Mouse (Mus musculus): ENCODE data around the gene Oprm1.
"Not testable (repeated sequence)": the region's sequence is repeated elsewhere in the genome, so short reads cannot be mapped to it uniquely, and the experiment has no call there.

Oprm1 gene

GRCm38 (mm10) chr10:6758206-6758605 lies at the start of gene Oprm1:
Gene Oprm1 (plus strand): TSS chr10:6758506.
- no peak for DNase-seq (ENCODE audit: low spot score in 2 of 2)

GRCm38 (mm10) chr10:6717181-6717948 lies 40.9 kb upstream of the Oprm1 start:
- no peak for DNase-seq (ENCODE audit: low spot score in 2 of 2)

DNA sequence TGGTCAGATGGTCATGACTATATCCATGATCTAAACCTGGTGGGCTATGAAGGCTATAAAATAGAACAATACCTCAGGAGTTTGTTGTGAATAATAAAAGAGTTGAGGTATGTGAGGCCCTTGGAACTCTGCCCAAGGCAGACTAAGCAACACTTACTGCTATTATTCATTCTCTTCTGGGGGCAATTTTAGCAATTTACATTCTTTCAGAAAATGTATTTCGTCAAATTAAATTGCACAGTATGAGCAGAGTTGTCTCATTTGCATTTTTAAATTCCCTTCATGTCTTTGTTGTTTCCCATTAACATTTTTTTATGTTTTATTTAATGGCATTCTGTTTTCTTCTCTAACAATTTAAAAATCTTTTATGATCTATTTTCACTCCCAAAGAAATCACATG lies 34.5 kb upstream of the Oprm1 start:
- no peak for DNase-seq (ENCODE audit: low spot score in 2 of 2)

DNA sequence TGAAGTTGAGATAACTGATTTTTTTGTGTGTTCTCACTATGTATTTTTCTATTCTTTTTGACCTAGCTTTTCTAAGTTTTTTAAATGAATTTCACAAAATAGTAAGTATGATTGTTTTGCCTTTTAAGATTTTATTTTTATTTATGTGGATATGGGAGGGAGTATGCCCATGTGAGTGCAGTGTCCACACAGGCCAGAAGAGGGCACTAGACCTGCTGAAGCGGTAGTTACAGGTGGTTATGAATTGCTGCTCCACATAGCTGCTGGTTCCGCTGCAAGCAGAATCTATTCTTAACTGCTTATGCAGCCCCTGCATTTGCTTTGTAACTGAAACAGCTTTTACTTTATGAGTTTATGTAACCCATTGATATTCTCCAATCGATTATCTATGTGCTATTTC lies 29.8 kb upstream of the Oprm1 start:
- no peak for DNase-seq (ENCODE audit: low spot score in 2 of 2)

DNA sequence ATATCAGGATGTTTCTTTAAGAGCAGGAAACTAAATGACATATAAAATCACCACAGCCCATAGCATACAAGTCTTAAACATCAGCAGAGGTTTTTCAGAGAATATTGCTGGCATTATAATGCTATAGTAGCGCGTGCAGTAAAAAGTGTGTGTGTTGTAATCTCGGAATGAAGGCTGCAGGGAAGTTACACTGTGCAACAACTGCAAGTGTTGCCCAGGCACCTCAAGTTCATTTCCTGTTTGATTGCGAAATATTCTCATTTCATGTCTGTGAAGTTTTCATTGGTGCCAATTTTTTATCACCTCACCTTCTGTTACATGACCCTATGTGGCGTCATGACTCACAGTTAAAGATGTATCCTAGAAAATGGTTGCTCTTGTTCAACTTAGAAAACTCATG lies 4.9 kb upstream of the Oprm1 start:
- no peak for DNase-seq (ENCODE audit: low spot score in 2 of 2)

DNA sequence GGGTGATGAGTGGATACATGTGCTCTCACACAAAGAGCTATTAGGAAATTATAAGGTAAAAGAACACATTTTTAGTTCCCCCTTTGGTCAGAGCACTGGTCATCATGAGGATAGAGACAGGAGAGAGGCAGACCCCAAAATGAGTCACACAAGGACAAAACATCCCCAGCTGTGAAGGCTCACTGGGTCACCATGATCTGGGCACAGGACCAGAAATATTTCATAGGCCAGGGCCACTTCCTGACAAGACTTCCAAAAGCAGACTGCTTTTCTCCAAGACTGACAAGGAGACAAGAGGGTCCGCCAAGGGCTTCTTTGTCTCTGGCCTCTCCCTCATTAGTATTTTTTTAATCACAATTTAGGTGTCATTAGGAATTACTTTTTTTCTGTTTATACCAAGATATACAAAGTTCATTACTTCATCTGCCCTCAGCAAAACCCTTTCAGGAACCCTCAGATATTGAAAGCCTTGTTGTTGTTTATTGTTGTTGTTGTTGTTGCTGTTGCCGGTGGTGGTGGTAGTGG lies 3.0 kb downstream of the Oprm1 start, which contains the start of gene Gm10945:
TSS of gene Gm10945 (minus strand) at position 475 of the 525 bp plus-strand sequence.
- DNase-seq (ENCODE audit: low spot score in 2 of 2), result no peak

- DNase-seq (ENCODE audit: low spot score in 2 of 2), result no peak
Measured at GRCm38 (mm10) chr10:6788517-6789237, 30.4 kb downstream of the Oprm1 start.

GRCm38 (mm10) chr10:6790226-6790625 lies 31.9 kb downstream of the Oprm1 start:
- no peak for DNase-seq (ENCODE audit: low spot score in 2 of 2)

DNA sequence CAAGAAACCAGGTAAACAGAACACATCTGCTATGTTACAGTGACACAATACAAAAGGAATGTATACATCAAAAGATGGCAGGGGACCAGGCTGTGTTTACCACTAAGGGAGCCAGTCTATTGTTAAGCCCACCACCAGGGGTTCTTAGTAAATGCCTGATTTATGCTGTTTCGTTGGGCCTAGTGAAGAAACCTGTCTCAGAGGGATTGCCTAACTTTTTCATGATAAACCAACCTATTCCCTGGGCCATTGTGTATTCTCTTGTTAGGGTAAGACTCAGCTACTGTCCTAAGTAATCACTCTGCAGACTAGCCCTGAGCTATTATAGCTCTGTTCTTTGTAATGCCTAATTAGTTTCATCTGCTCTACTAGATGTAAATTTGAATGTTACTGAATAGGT lies 62.3 kb downstream of the Oprm1 start:
- DNase-seq (ENCODE audit: low spot score in 2 of 2), result no peak

GRCm38 (mm10) chr10:6842225-6842624 lies 83.9 kb downstream of the Oprm1 start:
- DNase-seq (ENCODE audit: low spot score in 2 of 2), result no peak

DNA sequence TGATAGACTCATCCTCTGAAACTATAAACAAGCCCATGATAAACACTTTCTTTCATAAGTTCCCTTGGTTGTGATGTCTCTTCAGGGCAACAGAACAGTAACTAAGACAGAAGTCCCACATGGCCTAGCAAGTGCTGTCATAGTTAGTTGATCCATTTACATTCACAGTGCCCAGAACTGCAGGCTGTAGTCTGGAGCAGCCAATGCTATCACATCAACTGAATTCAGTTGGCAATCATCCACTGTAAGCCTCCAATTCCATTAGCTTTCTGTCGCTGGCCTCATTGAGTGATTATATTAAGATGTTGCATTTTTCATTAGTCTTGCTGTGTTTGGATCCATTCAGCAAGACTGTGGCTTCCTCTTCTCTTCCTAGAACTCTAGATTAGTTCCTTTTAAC lies 88.0 kb downstream of the Oprm1 start:
- no peak for DNase-seq (ENCODE audit: low spot score in 2 of 2)

- DNase-seq (ENCODE audit: low spot score in 2 of 2), result no peak
Measured at GRCm38 (mm10) chr10:6848162-6848754, 90.0 kb downstream of the Oprm1 start.

DNA sequence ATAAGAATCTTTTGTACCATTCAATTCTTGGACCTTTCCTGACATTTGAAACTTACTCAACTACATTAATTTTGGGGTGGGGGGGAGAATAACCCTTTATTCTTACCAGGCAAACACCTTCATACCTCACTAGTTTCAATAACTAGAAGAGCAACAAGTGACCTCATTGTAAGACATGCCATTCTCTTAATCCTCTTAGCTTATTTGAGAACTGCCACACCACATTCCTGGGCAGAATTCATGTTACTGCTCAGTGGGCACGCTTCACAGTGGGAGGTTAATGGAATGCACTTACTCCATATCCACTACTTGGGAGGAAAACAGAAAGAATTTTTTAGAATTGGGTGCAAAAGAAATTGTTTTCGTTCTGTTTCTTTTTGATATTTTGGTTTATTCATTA lies 90.5 kb downstream of the Oprm1 start:
- DNase-seq (ENCODE audit: low spot score in 2 of 2), result no peak

- DNase-seq (ENCODE audit: low spot score in 2 of 2), result no peak
Measured at GRCm38 (mm10) chr10:6855812-6856211, 97.5 kb downstream of the Oprm1 start.

DNA sequence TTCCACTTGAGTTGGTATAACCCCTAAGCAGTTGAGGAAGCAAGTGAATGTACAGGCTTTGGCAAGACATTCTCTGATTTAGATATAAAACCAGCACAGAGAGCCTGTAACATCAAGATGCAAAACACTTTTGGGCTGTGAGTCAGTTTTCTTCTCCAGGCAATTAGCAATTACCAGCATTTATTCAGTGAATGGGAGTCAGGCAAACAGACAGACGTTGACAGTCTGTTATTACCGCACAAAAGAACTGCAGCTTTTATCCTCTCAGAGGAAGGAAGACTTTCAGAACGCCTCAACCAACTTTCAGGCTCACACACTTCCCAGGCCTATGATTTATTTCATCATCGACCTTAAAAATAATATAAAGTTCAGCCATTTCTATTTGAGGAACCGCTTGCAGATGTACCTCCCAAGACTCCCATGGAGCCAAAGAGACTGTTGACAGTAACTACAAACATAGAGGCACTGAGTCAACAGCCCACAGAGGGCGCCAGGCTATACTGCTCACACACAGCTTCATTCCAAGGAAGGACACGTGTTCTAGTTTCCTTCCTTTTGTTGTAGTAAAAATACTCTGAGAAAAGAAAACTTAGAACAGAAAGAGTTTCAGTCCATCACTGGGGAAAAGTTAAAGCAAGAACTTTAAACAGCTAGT lies 113.2 kb downstream of the Oprm1 start:
- no peak for DNase-seq (ENCODE audit: low spot score in 2 of 2)

DNA sequence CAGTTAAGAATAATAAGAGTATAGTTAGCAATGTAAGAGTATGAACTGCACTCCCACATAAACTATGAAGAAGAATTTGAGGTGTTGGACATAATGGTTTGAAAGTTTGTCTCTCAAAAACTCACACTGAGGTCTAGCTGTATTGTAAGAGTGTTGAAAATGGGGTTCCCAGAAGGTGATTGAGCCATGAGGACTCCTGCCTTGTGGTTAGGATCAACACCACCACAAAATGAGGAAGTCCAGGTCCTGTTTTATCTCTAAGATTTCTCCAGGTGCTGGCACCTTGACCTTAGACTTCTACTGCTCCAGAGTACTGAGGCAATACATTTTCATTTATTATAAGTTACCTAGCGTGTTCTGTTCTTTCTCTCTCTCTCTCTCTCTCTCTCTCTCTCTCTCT lies 115.6 kb downstream of the Oprm1 start:
- DNase-seq (ENCODE audit: low spot score in 2 of 2), result no peak

DNA sequence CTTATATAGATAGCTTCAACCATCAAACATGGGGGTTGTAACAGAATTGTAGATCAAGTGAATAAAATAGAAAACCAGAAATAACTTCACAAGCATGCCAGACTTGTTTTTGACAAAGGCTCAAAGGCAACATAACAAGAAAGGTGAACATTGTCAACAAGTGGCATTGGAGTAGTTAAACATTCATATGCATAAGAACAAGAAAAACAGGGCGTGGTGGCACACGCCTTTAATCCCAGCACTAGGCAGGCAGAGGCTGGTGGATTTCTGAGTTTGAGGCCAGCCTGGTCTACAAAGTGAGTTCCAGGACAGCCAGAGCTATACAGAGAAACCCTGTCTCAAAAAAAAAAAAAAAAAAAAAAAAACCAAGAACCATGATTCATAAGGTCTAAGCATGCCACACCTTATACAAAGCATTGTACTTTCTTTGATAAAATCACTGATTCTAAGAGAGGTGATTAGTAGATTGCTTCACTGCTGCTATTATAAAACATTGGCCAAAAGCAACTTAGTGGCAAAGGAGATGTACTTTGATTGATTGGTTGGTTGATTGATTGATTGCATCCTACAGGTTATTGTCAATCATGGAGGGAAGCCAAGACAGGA lies 120.1 kb downstream of the Oprm1 start:
- DNase-seq (ENCODE audit: low spot score in 2 of 2), result no peak

DNA sequence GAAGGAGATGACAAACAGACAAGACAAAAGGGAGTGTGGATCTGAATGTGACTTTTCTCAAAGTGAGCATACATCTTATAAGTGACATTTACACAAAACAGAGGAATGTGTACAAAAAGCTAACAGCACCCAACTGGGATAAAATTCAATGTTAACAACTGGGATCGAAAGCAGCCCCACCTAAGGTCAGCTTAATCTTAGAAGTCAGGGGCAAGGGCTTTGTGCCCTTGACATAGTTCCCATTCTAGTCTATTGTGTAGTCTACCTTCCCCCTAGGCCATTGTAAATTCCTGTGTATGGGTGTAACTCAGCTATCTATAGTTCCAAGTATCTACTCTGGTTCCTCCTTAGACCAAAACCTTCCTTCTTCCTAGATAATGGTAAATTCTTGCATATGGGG lies 123.7 kb downstream of the Oprm1 start:
- not testable (repeated sequence) for DNase-seq (ENCODE audit: low spot score in 2 of 2)

DNA sequence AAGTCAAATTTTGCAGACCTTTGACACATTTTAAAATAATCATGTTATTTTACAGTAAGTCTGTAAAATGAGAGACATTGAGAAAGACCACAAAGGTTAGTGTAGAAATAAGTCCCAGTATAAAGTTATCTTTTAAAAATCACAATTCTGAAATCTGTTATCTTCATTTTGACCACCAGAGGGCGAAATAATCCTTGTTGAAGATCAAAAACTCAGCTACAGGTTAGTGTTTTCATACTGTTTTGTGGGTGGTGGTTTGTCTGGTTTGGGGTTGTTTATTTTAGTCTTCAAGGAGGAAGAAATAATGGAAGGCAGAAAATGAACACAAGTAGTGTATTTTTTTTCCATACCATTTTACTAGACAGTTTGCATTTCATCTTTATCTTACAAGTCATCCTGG lies 127.2 kb downstream of the Oprm1 start:
- no peak for DNase-seq (ENCODE audit: low spot score in 2 of 2)

- no peak for DNase-seq (ENCODE audit: low spot score in 2 of 2)
Measured at GRCm38 (mm10) chr10:6889640-6890245, 131.4 kb downstream of the Oprm1 start.

- no peak for DNase-seq (ENCODE audit: low spot score in 2 of 2)
Measured at GRCm38 (mm10) chr10:6890348-6891009, 132.2 kb downstream of the Oprm1 start.
